Mouse (Mus musculus): ENCODE data around the gene Galns. TPM values are rescaled to one million over a fixed set of nuclear protein-coding genes. Genes with fewer than 3 reads are reported as not detected.
"Not testable (repeated sequence)": the region's sequence is repeated elsewhere in the genome, so short reads cannot be mapped to it uniquely, and the experiment has no call there.

The Galns gene
- polyA plus RNA-seq, 1 experiment from 2014 or later: 6.9 TPM

GRCm38 (mm10) chr8:122574264-122574663 lies 37.0 kb downstream of the Galns start:
- Histone ChIP-seq H3K36me3 (replicated peaks; ENCODE audit: insufficient read depth, low read length) (peaks cover 37% of the 10 kb centered on the region), H3K9ac (replicated peaks) (no peak overlapping the region), H3K27me3 (ENCODE audit: insufficient read depth, low read length) (no peaks in the 10 kb centered on the region), H3K4me1 (ENCODE audit: insufficient read depth) (peaks cover 26% of the 10 kb centered on the region), H3K4me3 (ENCODE audit: low read depth, low read length) (no peak overlapping the region), H3K4me2 (ENCODE audit: low read depth, low read length) (peak overlapping the region; percentile 87), H3K27ac (ENCODE audit: low read depth) (peak overlapping the region; percentile 84), H3K9me3 (ENCODE audit: low read length) (no peaks in the 10 kb centered on the region)
- ATAC-seq (peak; percentile 53), DNase-seq (no peak)
- TF ChIP-seq EP300 (IDR thresholded peaks at IDR 0.05; ENCODE audit: low read depth) (peak; percentile 23; the same call in 1 of the 2 replicates), CTCF (IDR thresholded peaks at IDR 0.05; ENCODE audit: low read depth) (no peak)
- 55% methylated on average over 3 of the region's 3 CpGs for WGBS (ENCODE audit: insufficient replicate concordance)

- Histone ChIP-seq H3K4me3 (ENCODE audit: low read depth, low read length) (no peak overlapping the region), H3K36me3 (replicated peaks; ENCODE audit: insufficient read depth, low read length) (peaks cover 37% of the 10 kb centered on the region), H3K4me1 (ENCODE audit: insufficient read depth) (peaks cover 31% of the 10 kb centered on the region), H3K9ac (replicated peaks) (0 out of 2 replicates have a peak overlapping the region, but pooled peaks have one; percentile 4), H3K27me3 (ENCODE audit: insufficient read depth, low read length) (no peaks in the 10 kb centered on the region), H3K4me2 (ENCODE audit: low read depth, low read length) (no peak overlapping the region), H3K27ac (ENCODE audit: low read depth) (peak overlapping the region; percentile 84), H3K9me3 (ENCODE audit: low read length) (no peaks in the 10 kb centered on the region)
- ATAC-seq (no peak), DNase-seq (no peak)
- 51% methylated on average over 9 of the region's 9 CpGs for WGBS (ENCODE audit: insufficient replicate concordance)
- TF ChIP-seq CTCF (IDR thresholded peaks at IDR 0.05; ENCODE audit: low read depth) (no peak), EP300 (IDR thresholded peaks at IDR 0.05; ENCODE audit: low read depth) (no peak)
Measured at GRCm38 (mm10) chr8:122573577-122573976, 37.7 kb downstream of the Galns start.

- DNase-seq; ATAC-seq; H3K4me2 ChIP-seq (ENCODE audit: low read depth, low read length); H3K9me3 ChIP-seq (ENCODE audit: low read length); H3K27me3 ChIP-seq (ENCODE audit: insufficient read depth, low read length); H3K4me3 ChIP-seq (ENCODE audit: low read depth, low read length): not testable (repeated sequence)
- H3K9ac ChIP-seq (replicated peaks): 0 out of 2 replicates have a peak overlapping the region, but pooled peaks have one; percentile 4
- peak overlapping the region; percentile 84; the same call in 1 of the 2 replicates for H3K27ac ChIP-seq (ENCODE audit: low read depth)
- peaks cover 31% of the 10 kb centered on the region for H3K4me1 ChIP-seq (ENCODE audit: insufficient read depth)
- peaks cover 37% of the 10 kb centered on the region for H3K36me3 ChIP-seq (replicated peaks; ENCODE audit: insufficient read depth, low read length)
- 60% methylated on average over 4 of the region's 4 CpGs for WGBS (ENCODE audit: insufficient replicate concordance)
Measured at GRCm38 (mm10) chr8:122573176-122573575, 38.1 kb downstream of the Galns start.

- Histone ChIP-seq H3K9ac (replicated peaks) (no peak overlapping the region), H3K4me1 (ENCODE audit: insufficient read depth) (peaks cover 31% of the 10 kb centered on the region), H3K36me3 (replicated peaks; ENCODE audit: insufficient read depth, low read length) (peaks cover 37% of the 10 kb centered on the region), H3K4me2 (ENCODE audit: low read depth, low read length) (no peak overlapping the region), H3K27me3 (ENCODE audit: insufficient read depth, low read length) (no peaks in the 10 kb centered on the region), H3K9me3 (ENCODE audit: low read length) (no peaks in the 10 kb centered on the region), H3K4me3 (ENCODE audit: low read depth, low read length) (no peak overlapping the region), H3K27ac (ENCODE audit: low read depth) (no peak overlapping the region)
- no peak for TF ChIP-seq EP300 (IDR thresholded peaks at IDR 0.05; ENCODE audit: low read depth)
- TF ChIP-seq CTCF (IDR thresholded peaks at IDR 0.05; ENCODE audit: low read depth): no peak
- DNase-seq: no peak
- WGBS (ENCODE audit: insufficient replicate concordance): 90% methylated on average over 3 of the region's 3 CpGs
- ATAC-seq: no peak
Measured at GRCm38 (mm10) chr8:122572751-122573150, 38.5 kb downstream of the Galns start.

GRCm38 (mm10) chr8:122571750-122572267 lies 39.5 kb downstream of the Galns start:
- no peak for DNase-seq
- no peak for ATAC-seq
- Histone ChIP-seq H3K27me3 (ENCODE audit: insufficient read depth, low read length) (no peaks in the 10 kb centered on the region), H3K36me3 (replicated peaks; ENCODE audit: insufficient read depth, low read length) (peaks cover 37% of the 10 kb centered on the region), H3K4me1 (ENCODE audit: insufficient read depth) (peaks cover 32% of the 10 kb centered on the region), H3K9me3 (ENCODE audit: low read length) (no peaks in the 10 kb centered on the region), H3K4me3 (ENCODE audit: low read depth, low read length) (no peak overlapping the region), H3K27ac (ENCODE audit: low read depth) (no peak overlapping the region), H3K9ac (replicated peaks) (no peak overlapping the region), H3K4me2 (ENCODE audit: low read depth, low read length) (no peak overlapping the region)
- no peak for TF ChIP-seq EP300 (IDR thresholded peaks at IDR 0.05; ENCODE audit: low read depth)
- TF ChIP-seq CTCF (IDR thresholded peaks at IDR 0.05; ENCODE audit: low read depth): no peak
- WGBS (ENCODE audit: insufficient replicate concordance): 91% methylated on average over 17 of the region's 17 CpGs

- H3K9ac ChIP-seq (replicated peaks): no peak overlapping the region
- peaks cover 39% of the 10 kb centered on the region for H3K4me1 ChIP-seq (ENCODE audit: insufficient read depth)
- WGBS (ENCODE audit: insufficient replicate concordance): 93% methylated on average over 11 of the region's 11 CpGs
- peaks cover 37% of the 10 kb centered on the region for H3K36me3 ChIP-seq (replicated peaks; ENCODE audit: insufficient read depth, low read length)
- H3K9me3 ChIP-seq (ENCODE audit: low read length): no peaks in the 10 kb centered on the region
- no peaks in the 10 kb centered on the region for H3K27me3 ChIP-seq (ENCODE audit: insufficient read depth, low read length)
- ATAC-seq (no peak), DNase-seq (no peak)
- H3K4me2 ChIP-seq (ENCODE audit: low read depth, low read length): no peak overlapping the region
- TF ChIP-seq CTCF (IDR thresholded peaks at IDR 0.05; ENCODE audit: low read depth) (no peak), EP300 (IDR thresholded peaks at IDR 0.05; ENCODE audit: low read depth) (no peak)
- no peak overlapping the region for H3K27ac ChIP-seq (ENCODE audit: low read depth)
- no peak overlapping the region for H3K4me3 ChIP-seq (ENCODE audit: low read depth, low read length)
Measured at GRCm38 (mm10) chr8:122571153-122571552, 40.1 kb downstream of the Galns start.

All from liver, postnatal 0 days (tissue).